Mouse (Mus musculus) limb, embryonic 13.5 days (tissue): ENCODE data around the gene Fbxl16. TPM values are rescaled to one million over a fixed set of nuclear protein-coding genes. Genes with fewer than 3 reads are reported as not detected.

Source experiments
- ATAC-seq: fragments of 200-750 bp; cut with Nextera tagmentation; 2 replicates; pipeline ENCODE4 v1.8.0; 2017; ENCODE audit warnings: low read depth, moderate number of reproducible peaks, moderate TSS enrichment; ENCODE audit not compliant: low FRiP score
- H3K27ac ChIP-seq: fragments of 300-500 bp; sonication (generic); 2 replicates; pipeline ENCODE4 v1.5.1; 2015; ENCODE audit warnings: inconsistent platforms, mild to moderate bottlenecking, moderate library complexity
- H3K27me3 ChIP-seq: fragments of 300-500 bp; sonication (generic); 2 replicates; pipeline ENCODE4 v1.6.1; 2015; ENCODE audit warnings: mild to moderate bottlenecking, inconsistent platforms
- H3K36me3 ChIP-seq: fragments of 300-500 bp; sonication (generic); 2 replicates; pipeline ENCODE4 v1.6.1; 2015; ENCODE audit warnings: inconsistent platforms, mild to moderate bottlenecking, moderate library complexity
- H3K4me1 ChIP-seq: fragments of 300-500 bp; sonication (generic); 2 replicates; pipeline ENCODE4 v1.6.1; 2015; ENCODE audit warnings: inconsistent platforms
- H3K4me2 ChIP-seq: fragments of 300-500 bp; sonication (generic); replicated peaks from 2 replicates; pipeline ENCODE4 v1.6.1; 2015; ENCODE audit warnings: inconsistent platforms, mild to moderate bottlenecking, moderate library complexity
- H3K4me3 ChIP-seq: fragments of 300-500 bp; sonication (generic); 2 replicates; pipeline ENCODE4 v1.5.1; 2015; ENCODE audit warnings: moderate library complexity, mild to moderate bottlenecking, inconsistent platforms
- H3K9ac ChIP-seq: fragments of 300-500 bp; sonication (generic); 2 replicates; pipeline ENCODE4 v1.6.1; 2015; ENCODE audit warnings: mild to moderate bottlenecking, inconsistent platforms
- H3K9me3 ChIP-seq: fragments of 300-500 bp; sonication (generic); 2 replicates; pipeline ENCODE4 v1.6.1; 2016; ENCODE audit warnings: inconsistent platforms
- WGBS: fragments of 180-500 bp; shearing (Covaris S2); methylation state at CpG from one replicate; pipeline ENCODE4 v1.1.7; 2015; 5-methylcytosine and 5-hydroxymethylcytosine counted together
- polyA plus RNA-seq: library from polyadenylated mRNA; unstranded; fragments of >200 nt; fragmentation: Nextera tagmentation; extraction: Ambion mirVana; gene quantifications from 2 replicates; pipeline ENCODE4 v1.2.1, GENCODE M21; 2015

Gene Fbxl16
- polyA plus RNA-seq: 2.2 and 2.8 TPM in 2 replicates

DNA sequence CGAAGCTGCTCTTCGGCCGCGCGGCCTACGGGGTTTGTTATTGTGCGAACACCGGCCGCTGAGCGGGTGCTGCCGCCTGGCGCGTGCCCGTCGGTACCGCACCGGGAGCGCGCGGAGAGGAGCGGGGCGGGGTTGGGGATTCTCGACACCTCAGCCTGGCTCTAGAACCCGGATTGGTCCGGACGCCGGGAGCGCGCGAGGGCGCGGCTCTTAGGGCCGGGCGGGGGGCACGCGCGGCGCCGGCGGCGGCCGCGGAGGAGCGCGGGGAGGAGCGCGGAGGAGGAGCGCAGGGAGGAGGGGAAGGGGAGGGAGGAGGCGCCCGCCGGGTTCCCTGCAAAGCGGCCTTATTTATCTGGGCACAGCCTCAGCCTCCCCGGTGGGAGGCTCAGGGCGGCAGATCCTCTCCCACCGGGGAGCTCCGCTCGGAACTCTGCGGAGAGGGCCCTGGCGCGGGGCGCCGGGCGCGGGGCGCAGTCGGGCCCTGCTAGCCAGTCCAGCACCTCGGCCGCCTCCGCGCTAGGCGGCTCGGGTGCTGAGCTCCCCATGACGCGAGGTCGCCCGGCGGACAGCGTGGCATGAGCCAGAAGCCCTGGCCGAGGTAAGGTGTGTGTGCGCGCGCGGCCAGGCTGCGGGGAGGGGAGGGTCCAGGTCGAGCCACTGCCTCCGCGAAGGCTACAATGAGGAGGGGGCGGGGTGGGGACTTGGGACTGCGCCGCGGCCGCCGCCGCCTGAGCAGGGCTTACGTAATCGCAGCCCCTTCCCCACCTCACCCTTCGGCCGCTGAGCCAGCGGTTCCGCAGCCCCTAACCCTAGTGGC, at the start of gene Fbxl16:
Gene Fbxl16 (plus strand): TSS at position 297 of the 817 bp plus-strand sequence.
- Histone ChIP-seq H3K36me3 (no peaks in the 10 kb centered on the region), H3K4me3 (peak within 1 kb of the TSS; percentile 66), H3K4me2 (peak within 1 kb of the TSS; percentile 97), H3K27me3 (peaks cover 68% of the 10 kb centered on the region), H3K9ac (peak within 1 kb of the TSS; percentile 70), H3K9me3 (no peaks in the 10 kb centered on the region), H3K27ac (no peak within 1 kb of the TSS), H3K4me1 (peaks cover 12% of the 10 kb centered on the region)
- peak; percentile 84 for ATAC-seq
- WGBS: under 1% methylated on average over 75 of the region's 100 CpGs

DNA sequence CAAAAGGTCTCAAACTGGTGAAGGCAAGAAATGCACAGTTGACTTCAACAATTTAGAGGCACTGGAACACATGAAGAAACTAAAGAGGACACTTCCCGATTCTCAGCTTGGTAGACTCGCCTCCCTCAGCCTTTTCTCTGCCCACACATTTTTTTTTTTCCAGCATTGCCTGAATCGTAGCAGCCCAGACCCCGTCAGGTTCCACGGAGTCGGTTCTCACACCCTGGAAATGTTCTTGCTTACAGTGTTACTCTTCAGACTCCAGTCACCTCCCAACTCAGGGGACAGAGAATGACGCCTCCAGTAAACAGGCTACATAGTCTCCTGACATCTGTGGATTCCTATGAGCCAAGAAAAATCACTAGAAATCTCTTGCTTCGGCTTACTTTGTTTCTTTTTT, 48.7 kb upstream of the Fbxl16 start:
- no peak overlapping the region for H3K4me3 ChIP-seq
- ATAC-seq: no peak
- 72% methylated on average over 8 of the region's 8 CpGs for WGBS
- no peak overlapping the region for H3K27ac ChIP-seq
- H3K4me1 ChIP-seq: no peaks in the 10 kb centered on the region
- H3K9me3 ChIP-seq: no peaks in the 10 kb centered on the region
- H3K36me3 ChIP-seq: no peaks in the 10 kb centered on the region
- no peak overlapping the region for H3K9ac ChIP-seq
- H3K27me3 ChIP-seq: no peaks in the 10 kb centered on the region
- no peak overlapping the region for H3K4me2 ChIP-seq

DNA sequence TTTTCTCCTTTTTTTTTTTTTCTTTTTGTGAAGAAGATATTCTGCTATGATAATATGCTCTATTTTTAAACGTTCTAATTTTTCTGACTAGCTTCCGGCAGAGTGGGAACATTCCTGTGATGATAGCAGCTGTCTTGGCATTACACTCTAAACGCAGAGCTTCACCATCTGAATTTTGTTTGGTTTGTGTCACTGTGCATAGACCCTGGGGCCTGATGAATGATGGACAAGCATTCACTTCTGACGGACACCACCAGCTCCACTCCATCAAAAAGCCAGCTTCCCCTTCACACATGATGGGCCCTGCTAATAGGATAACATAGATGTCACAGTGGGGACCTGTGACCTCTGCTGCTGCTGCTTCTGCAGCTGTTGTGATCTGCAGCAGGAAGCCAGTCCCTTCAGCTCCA, 47.3 kb upstream of the Fbxl16 start:
- no peaks in the 10 kb centered on the region for H3K27me3 ChIP-seq
- 69% methylated on average over 4 of the region's 4 CpGs for WGBS
- no peak for ATAC-seq

DNA sequence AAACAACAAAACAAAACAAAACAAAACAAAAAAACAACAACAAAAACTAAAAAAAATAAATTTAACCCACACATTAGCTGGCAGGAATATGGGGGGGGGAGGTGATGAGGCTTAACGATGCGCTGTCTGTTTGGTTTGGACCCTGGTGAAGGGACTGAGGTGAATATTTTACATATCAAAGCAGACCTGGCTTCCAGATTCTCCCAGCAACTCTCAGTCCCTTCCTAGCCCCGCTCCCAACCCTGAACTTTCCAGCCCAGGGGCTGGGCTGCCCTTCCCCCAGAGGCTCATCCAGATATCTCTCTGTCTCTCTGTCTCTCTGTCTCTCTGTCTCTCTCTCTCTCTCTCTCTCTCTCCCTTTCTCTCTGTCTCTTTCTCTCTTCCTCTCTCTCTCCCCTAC, 46.3 kb upstream of the Fbxl16 start:
- Histone ChIP-seq H3K4me1 (no peaks in the 10 kb centered on the region), H3K9ac (no peak overlapping the region), H3K27ac (no peak overlapping the region), H3K9me3 (no peaks in the 10 kb centered on the region), H3K4me3 (no peak overlapping the region), H3K36me3 (no peaks in the 10 kb centered on the region), H3K27me3 (peaks cover 5% of the 10 kb centered on the region; the same call in 1 of the 2 replicates), H3K4me2 (no peak overlapping the region)
- ATAC-seq: no peak
- 39% methylated on average over 3 of the region's 3 CpGs for WGBS

More for the DNA sequence above, 47.3 kb upstream of the Fbxl16 start:
- no peaks in the 10 kb centered on the region for H3K9me3 ChIP-seq
- no peak overlapping the region for H3K9ac ChIP-seq
- no peak overlapping the region for H3K27ac ChIP-seq
- no peak overlapping the region for H3K4me2 ChIP-seq
- no peaks in the 10 kb centered on the region for H3K4me1 ChIP-seq
- no peak overlapping the region for H3K4me3 ChIP-seq
- no peaks in the 10 kb centered on the region for H3K36me3 ChIP-seq

- WGBS: 23% methylated on average over 5 of the region's 5 CpGs
- H3K27ac ChIP-seq: no peak overlapping the region
- ATAC-seq: no peak
These were observed 43.0 kb upstream of the Fbxl16 start for GRCm38 (mm10) chr17:25765886-25766285.

GRCm38 (mm10) chr17:25769331-25769730, 39.6 kb upstream of the Fbxl16 start:
- Histone ChIP-seq H3K36me3 (no peaks in the 10 kb centered on the region), H3K9ac (no peak overlapping the region), H3K4me1 (peaks cover 4% of the 10 kb centered on the region), H3K27ac (no peak overlapping the region), H3K9me3 (no peaks in the 10 kb centered on the region), H3K4me3 (no peak overlapping the region), H3K4me2 (no peak overlapping the region), H3K27me3 (peaks cover 8% of the 10 kb centered on the region; the same call in 1 of the 2 replicates)
- ATAC-seq: no peak
- WGBS: 33% methylated on average over 9 of the region's 9 CpGs

More at GRCm38 (mm10) chr17:25765886-25766285, 43.0 kb upstream of the Fbxl16 start:
- no peak overlapping the region for H3K4me3 ChIP-seq
- no peak overlapping the region for H3K9ac ChIP-seq
- H3K4me2 ChIP-seq: no peak overlapping the region
- no peaks in the 10 kb centered on the region for H3K4me1 ChIP-seq
- H3K36me3 ChIP-seq: no peaks in the 10 kb centered on the region
- H3K27me3 ChIP-seq: peaks cover 8% of the 10 kb centered on the region; the same call in 1 of the 2 replicates
- no peaks in the 10 kb centered on the region for H3K9me3 ChIP-seq

- H3K27me3 ChIP-seq: 0 out of 2 replicates have a peak, but pooled peaks cover 3% of the 10 kb centered on the region
- peak within 1 kb of the TSS; percentile 85 for H3K9ac ChIP-seq
- H3K4me2 ChIP-seq: peak within 1 kb of the TSS; percentile 90
- H3K9me3 ChIP-seq: no peaks in the 10 kb centered on the region
- under 1% methylated on average over 37 of the region's 37 CpGs for WGBS
- peak within 1 kb of the TSS; percentile 69 for H3K4me3 ChIP-seq
- peaks cover 9% of the 10 kb centered on the region for H3K4me1 ChIP-seq
- ATAC-seq: peak; percentile 84
- peaks cover 18% of the 10 kb centered on the region for H3K36me3 ChIP-seq
- no peak within 1 kb of the TSS for H3K27ac ChIP-seq
These were observed 35.2 kb upstream of the Fbxl16 start, which contains the start of gene Narfl for GRCm38 (mm10) chr17:25773549-25774120. Gene Narfl, plus strand, starts transcription at chr17:25773776.

- Histone ChIP-seq H3K9me3 (no peaks in the 10 kb centered on the region), H3K36me3 (peaks cover 34% of the 10 kb centered on the region), H3K4me3 (no peak overlapping the region), H3K9ac (no peak overlapping the region), H3K4me2 (no peak overlapping the region), H3K27ac (no peak overlapping the region), H3K27me3 (no peaks in the 10 kb centered on the region), H3K4me1 (peaks cover 9% of the 10 kb centered on the region)
- ATAC-seq: no peak
- 81% methylated on average over 10 of the region's 10 CpGs for WGBS
These were observed 33.4 kb upstream of the Fbxl16 start for GRCm38 (mm10) chr17:25775318-25776062.

GRCm38 (mm10) chr17:25777948-25778347, 30.9 kb upstream of the Fbxl16 start:
- Histone ChIP-seq H3K36me3 (peaks cover 58% of the 10 kb centered on the region), H3K27ac (no peak overlapping the region), H3K4me1 (peaks cover 9% of the 10 kb centered on the region), H3K4me3 (no peak overlapping the region), H3K4me2 (no peak overlapping the region), H3K9ac (no peak overlapping the region), H3K9me3 (no peaks in the 10 kb centered on the region), H3K27me3 (no peaks in the 10 kb centered on the region)
- 92% methylated on average over 5 of the region's 5 CpGs for WGBS
- ATAC-seq: no peak

DNA sequence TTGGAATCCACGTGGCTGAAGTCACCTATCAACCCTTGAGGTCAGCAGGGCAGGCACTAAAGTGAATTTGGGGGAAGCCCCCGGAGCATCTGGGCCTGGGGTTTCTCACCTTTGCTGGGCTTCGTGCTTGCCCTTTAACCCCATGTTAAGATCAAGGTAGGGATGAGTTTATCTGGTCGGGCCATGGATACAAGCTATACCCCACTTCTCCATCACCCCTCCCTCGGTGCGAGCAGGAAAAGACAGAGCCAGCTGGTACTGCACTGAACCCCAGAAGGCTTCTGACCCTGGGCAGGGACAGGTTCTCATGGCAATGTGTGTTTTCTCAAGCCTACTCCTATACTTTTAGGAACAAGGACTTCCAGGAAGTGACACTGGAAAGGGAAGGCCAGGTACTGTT, 27.5 kb upstream of the Fbxl16 start:
- H3K27me3 ChIP-seq: no peaks in the 10 kb centered on the region
- H3K27ac ChIP-seq: no peak overlapping the region
- peaks cover 18% of the 10 kb centered on the region for H3K4me1 ChIP-seq
- peaks cover 70% of the 10 kb centered on the region for H3K36me3 ChIP-seq
- H3K4me3 ChIP-seq: no peak overlapping the region
- no peak overlapping the region for H3K9ac ChIP-seq
- H3K4me2 ChIP-seq: no peak overlapping the region
- H3K9me3 ChIP-seq: no peaks in the 10 kb centered on the region
- ATAC-seq: no peak
- WGBS: 74% methylated on average over 6 of the region's 6 CpGs

DNA sequence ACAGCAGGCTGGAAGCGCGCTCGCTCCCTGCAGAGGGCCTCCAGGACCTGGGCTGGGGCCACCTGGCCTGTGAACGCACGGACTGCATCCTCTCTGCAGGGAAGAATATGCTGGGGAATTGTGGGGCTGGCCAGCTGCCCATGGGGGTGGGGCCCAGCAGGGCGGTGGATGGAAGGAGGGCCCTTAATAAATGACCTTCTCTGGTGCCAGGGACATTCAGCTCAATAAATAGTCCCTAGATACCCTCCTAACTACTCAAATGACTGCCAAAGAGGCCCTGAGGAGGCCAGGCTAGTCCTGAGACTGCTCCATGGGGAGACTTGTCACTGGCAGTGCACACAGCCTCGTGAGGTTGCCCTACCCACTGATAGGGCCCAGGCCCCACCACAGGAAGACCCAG, 25.8 kb upstream of the Fbxl16 start:
- H3K4me2 ChIP-seq: no peak overlapping the region
- no peak overlapping the region for H3K4me3 ChIP-seq
- ATAC-seq: no peak
- H3K9ac ChIP-seq: peak overlapping the region; percentile 48
- H3K4me1 ChIP-seq: peaks cover 18% of the 10 kb centered on the region
- 77% methylated on average over 7 of the region's 7 CpGs for WGBS
- no peaks in the 10 kb centered on the region for H3K27me3 ChIP-seq
- no peak overlapping the region for H3K27ac ChIP-seq
- no peaks in the 10 kb centered on the region for H3K9me3 ChIP-seq
- peaks cover 64% of the 10 kb centered on the region for H3K36me3 ChIP-seq
